Mouse (Mus musculus) MEL (cell line): ENCODE data around the gene Morn3. TPM values are rescaled to one million over a fixed set of nuclear protein-coding genes. Genes with fewer than 3 reads are reported as not detected.

ENCODE experiments used
- DNase-seq: peaks from one replicate; pipeline ENCODE4 v3.0.0; 2011; ENCODE audit warnings: low read depth, low spot score
- H3K27ac ChIP-seq: 2 replicates; pipeline ENCODE4 v1.5.1; 2012; ENCODE audit warnings: low read depth, mild to moderate bottlenecking, control low read depth, low read length, moderate library complexity; ENCODE audit not compliant: control insufficient read depth
- H3K27me3 ChIP-seq, 2 experiments: fragments of 150-350 bp in 1 of 2; sonication (generic) in 1 of 2; 2 replicates each; pipeline ENCODE4 v1.6.1; 2012; ENCODE audit warnings: low read length in 2 of 2, mild to moderate bottlenecking in 2 of 2, improper control_type of control experiment in 1 of 2, moderate library complexity in 1 of 2; ENCODE audit not compliant: insufficient read depth in 2 of 2, control insufficient read depth in 1 of 2
- H3K36me3 ChIP-seq, 2 experiments: 2 replicates each; pipeline ENCODE4 v1.6.1; 2012 to 2014; ENCODE audit warnings: low read length in 2 of 2, improper control_type of control experiment in 1 of 2, inconsistent platforms in 1 of 2, mild to moderate bottlenecking in 1 of 2; ENCODE audit not compliant: insufficient read depth in 2 of 2, control insufficient read depth in 1 of 2
- H3K4me1 ChIP-seq, 2 experiments: fragments of 150-350 bp in 1 of 2; sonication (generic) in 1 of 2; 2 replicates each; pipeline ENCODE4 v1.6.1; 2012; ENCODE audit warnings: low read length in 2 of 2, improper control_type of control experiment in 1 of 2, mild to moderate bottlenecking in 1 of 2; ENCODE audit not compliant: insufficient read depth in 2 of 2, control insufficient read depth in 1 of 2
- H3K4me3 ChIP-seq, 2 experiments: fragments of 150-350 bp in 1 of 2; sonication (generic) in 1 of 2; 2 replicates each; pipeline ENCODE4 v1.5.1; 2012; ENCODE audit warnings: low read depth in 2 of 2, low read length in 2 of 2, mild to moderate bottlenecking in 2 of 2, moderate library complexity in 2 of 2, control low read depth in 1 of 2, improper control_type of control experiment in 1 of 2; ENCODE audit not compliant: control insufficient read depth in 1 of 2, insufficient read depth in 1 of 2
- H3K79me2 ChIP-seq: 2 replicates; pipeline ENCODE4 v1.6.1; 2012; ENCODE audit warnings: mild to moderate bottlenecking, low read length, moderate library complexity; ENCODE audit not compliant: control insufficient read depth, poor library complexity, insufficient read depth
- H3K9ac ChIP-seq: 2 replicates; pipeline ENCODE4 v1.6.1; 2012; ENCODE audit warnings: low read depth, mild to moderate bottlenecking, control low read depth, low read length, moderate library complexity; ENCODE audit not compliant: control insufficient read depth, poor library complexity, severe bottlenecking
- H3K9me3 ChIP-seq: fragments of 150-350 bp; sonication (generic); replicated peaks from 2 replicates; pipeline ENCODE4 v1.6.1; 2012; ENCODE audit warnings: mild to moderate bottlenecking, low read length, improper control_type of control experiment, moderate library complexity; ENCODE audit not compliant: insufficient read depth
- CHD1 ChIP-seq: IDR thresholded peaks from 2 replicates; pipeline ENCODE4 v1.6.1; 2012; ENCODE audit warnings: low read depth, mild to moderate bottlenecking, inconsistent platforms, low read length, improper control_type of control experiment
- CHD2 ChIP-seq: IDR thresholded peaks from 2 replicates; pipeline ENCODE4 v1.6.1; 2011; ENCODE audit warnings: low read length, improper control_type of control experiment
- CTCF ChIP-seq, 3 experiments: IDR thresholded peaks in 2 of 3; conservative IDR thresholded peaks in 1 of 3; 2 replicates each; pipeline ENCODE4 v1.5.1; 2011 to 2012; ENCODE audit warnings: low read length in 3 of 3, low read depth in 2 of 3, mild to moderate bottlenecking in 2 of 3, improper control_type of control experiment in 1 of 3, inconsistent platforms in 1 of 3, mixed read lengths in 1 of 3, moderate library complexity in 1 of 3; ENCODE audit not compliant: control insufficient read depth in 1 of 3, insufficient read depth in 1 of 3, poor library complexity in 1 of 3, severe bottlenecking in 1 of 3
- E2F4 ChIP-seq: IDR thresholded peaks from 2 replicates; pipeline ENCODE4 v1.6.1; 2011; ENCODE audit warnings: low read depth, low read length, improper control_type of control experiment, borderline replicate concordance
- EP300 ChIP-seq, 2 experiments: IDR thresholded peaks; 2 replicates each; pipeline ENCODE4 v1.6.1; 2011; ENCODE audit warnings: improper control_type of control experiment in 2 of 2, low read length in 2 of 2, low read depth in 1 of 2, mild to moderate bottlenecking in 1 of 2
- ETS1 ChIP-seq: IDR thresholded peaks from 2 replicates; pipeline ENCODE4 v1.6.1; 2012; ENCODE audit warnings: low read depth, mild to moderate bottlenecking, inconsistent platforms, low read length, improper control_type of control experiment, moderate library complexity
- GABPA ChIP-seq: IDR thresholded peaks from 2 replicates; pipeline ENCODE4 v1.6.1; 2012; ENCODE audit warnings: low read depth, mild to moderate bottlenecking, inconsistent platforms, low read length, improper control_type of control experiment, moderate library complexity
- GATA1 ChIP-seq: IDR thresholded peaks from 2 replicates; pipeline ENCODE4 v1.6.1; 2011; ENCODE audit warnings: low read depth, low read length, improper control_type of control experiment
- HCFC1 ChIP-seq: IDR thresholded peaks from 2 replicates; pipeline ENCODE4 v1.6.1; 2012; ENCODE audit warnings: low read depth, mild to moderate bottlenecking, inconsistent platforms, low read length, improper control_type of control experiment, moderate library complexity
- JUND ChIP-seq: IDR thresholded peaks from 2 replicates; pipeline ENCODE4 v1.6.1; 2011; ENCODE audit warnings: low read depth, mild to moderate bottlenecking, improper control_type of control experiment, low read length
- KAT2A ChIP-seq: conservative IDR thresholded peaks from 2 replicates; pipeline ENCODE4 v1.6.1; 2012; ENCODE audit warnings: low read depth, low read length, improper control_type of control experiment, inconsistent platforms
- MAFK ChIP-seq: IDR thresholded peaks from 2 replicates; pipeline ENCODE4 v1.6.1; 2011; ENCODE audit warnings: low read depth, mild to moderate bottlenecking, low read length, improper control_type of control experiment, borderline replicate concordance
- MAX ChIP-seq: IDR thresholded peaks from 2 replicates; pipeline ENCODE4 v1.6.1; 2011; ENCODE audit warnings: low read length, improper control_type of control experiment
- MAZ ChIP-seq: IDR thresholded peaks from 2 replicates; pipeline ENCODE4 v1.6.1; 2012; ENCODE audit warnings: low read depth, mild to moderate bottlenecking, inconsistent platforms, low read length, improper control_type of control experiment
- MEF2A ChIP-seq: IDR thresholded peaks from 2 replicates; pipeline ENCODE4 v1.6.1; 2014; ENCODE audit warnings: low read depth, mild to moderate bottlenecking, inconsistent platforms, low read length, improper control_type of control experiment; ENCODE audit not compliant: poor library complexity, insufficient replicate concordance, severe bottlenecking; ENCODE audit errors: extremely low read depth
- MXI1 ChIP-seq: IDR thresholded peaks from 2 replicates; pipeline ENCODE4 v1.6.1; 2011; ENCODE audit warnings: mild to moderate bottlenecking, low read depth, low read length, improper control_type of control experiment
- MYB ChIP-seq: IDR thresholded peaks from 2 replicates; pipeline ENCODE4 v1.6.1; 2011; ENCODE audit warnings: mild to moderate bottlenecking, low read depth, low read length, improper control_type of control experiment
- MYC ChIP-seq: IDR thresholded peaks from 2 replicates; pipeline ENCODE4 v1.6.1; 2011; ENCODE audit warnings: low read depth, mild to moderate bottlenecking, low read length, improper control_type of control experiment, moderate library complexity
- NELFE ChIP-seq: IDR thresholded peaks from 2 replicates; pipeline ENCODE4 v1.6.1; 2011; ENCODE audit warnings: low read depth, low read length, improper control_type of control experiment
- NRF1 ChIP-seq: IDR thresholded peaks from 2 replicates; pipeline ENCODE4 v1.6.1; 2014; ENCODE audit warnings: low read depth, mild to moderate bottlenecking, inconsistent platforms, low read length, improper control_type of control experiment, moderate library complexity; ENCODE audit not compliant: poor library complexity, insufficient read depth, severe bottlenecking
- POLR2A ChIP-seq, 2 experiments: IDR thresholded peaks; 2 replicates each; pipeline ENCODE4 v1.6.1; 2011 to 2012; ENCODE audit warnings: low read length in 2 of 2, mild to moderate bottlenecking in 2 of 2, control low read depth in 1 of 2, improper control_type of control experiment in 1 of 2, low read depth in 1 of 2, moderate library complexity in 1 of 2; ENCODE audit not compliant: control insufficient read depth in 1 of 2, insufficient read depth in 1 of 2, poor library complexity in 1 of 2
- POLR2AphosphoS2 ChIP-seq: IDR thresholded peaks from 2 replicates; pipeline ENCODE4 v1.6.1; 2011; ENCODE audit warnings: low read length, improper control_type of control experiment
- POLR2AphosphoS5 ChIP-seq: IDR thresholded peaks from 2 replicates; pipeline ENCODE4 v1.6.1; 2012; ENCODE audit warnings: low read depth, borderline replicate concordance, mild to moderate bottlenecking, inconsistent platforms, low read length, moderate library complexity, mixed read lengths
- RAD21 ChIP-seq: IDR thresholded peaks from 2 replicates; pipeline ENCODE4 v1.6.1; 2011; ENCODE audit warnings: mild to moderate bottlenecking, low read depth, low read length, improper control_type of control experiment
- RCOR1 ChIP-seq: IDR thresholded peaks from 2 replicates; pipeline ENCODE4 v1.6.1; 2012; ENCODE audit warnings: low read depth, mild to moderate bottlenecking, inconsistent platforms, low read length, improper control_type of control experiment
- SIN3A ChIP-seq: IDR thresholded peaks from 2 replicates; pipeline ENCODE4 v1.6.1; 2012; ENCODE audit warnings: low read length, improper control_type of control experiment, inconsistent platforms
- SMC3 ChIP-seq: IDR thresholded peaks from 2 replicates; pipeline ENCODE4 v1.6.1; 2011; ENCODE audit warnings: low read depth, low read length, improper control_type of control experiment
- TAL1 ChIP-seq: IDR thresholded peaks from 2 replicates; pipeline ENCODE4 v1.6.1; 2012; ENCODE audit warnings: mild to moderate bottlenecking, inconsistent platforms, low read length, moderate library complexity, mixed read lengths
- TBP ChIP-seq: IDR thresholded peaks from 2 replicates; pipeline ENCODE4 v1.8.0; 2011; ENCODE audit warnings: low read depth, low read length, improper control_type of control experiment
- TCF12 ChIP-seq: IDR thresholded peaks from 2 replicates; pipeline ENCODE4 v1.6.1; 2014; ENCODE audit warnings: low read depth, mild to moderate bottlenecking, inconsistent platforms, low read length, improper control_type of control experiment, moderate library complexity
- UBTF ChIP-seq: IDR thresholded peaks from 2 replicates; pipeline ENCODE4 v1.6.1; 2012; ENCODE audit warnings: low read depth, mild to moderate bottlenecking, inconsistent platforms, low read length, improper control_type of control experiment, moderate library complexity, borderline replicate concordance; ENCODE audit not compliant: insufficient read depth
- USF1 ChIP-seq: IDR thresholded peaks from 2 replicates; pipeline ENCODE4 v1.6.1; 2014; ENCODE audit warnings: low read depth, mild to moderate bottlenecking, inconsistent platforms, low read length, improper control_type of control experiment, moderate library complexity
- USF2 ChIP-seq, 2 experiments: IDR thresholded peaks; 2 replicates each; pipeline ENCODE4 v1.6.1; 2011 to 2012; ENCODE audit warnings: improper control_type of control experiment in 2 of 2, low read length in 2 of 2, borderline replicate concordance in 1 of 2, inconsistent platforms in 1 of 2, low read depth in 1 of 2, mild to moderate bottlenecking in 1 of 2; ENCODE audit not compliant: insufficient read depth in 1 of 2
- ZC3H11A ChIP-seq: IDR thresholded peaks from 2 replicates; pipeline ENCODE4 v1.6.1; 2012; ENCODE audit warnings: low read depth, mild to moderate bottlenecking, inconsistent platforms, low read length, improper control_type of control experiment
- ZKSCAN1 ChIP-seq: IDR thresholded peaks from 2 replicates; pipeline ENCODE4 v1.6.1; 2012; ENCODE audit warnings: low read depth, mild to moderate bottlenecking, inconsistent platforms, low read length, improper control_type of control experiment, moderate library complexity
- ZMIZ1 ChIP-seq: IDR thresholded peaks from 2 replicates; pipeline ENCODE4 v1.6.1; 2012; ENCODE audit warnings: low read depth, mild to moderate bottlenecking, inconsistent platforms, low read length, improper control_type of control experiment, moderate library complexity
- ZNF384 ChIP-seq: IDR thresholded peaks from 2 replicates; pipeline ENCODE4 v1.6.1; 2012; ENCODE audit warnings: low read depth, mild to moderate bottlenecking, inconsistent platforms, low read length, improper control_type of control experiment
- polyA plus RNA-seq, 2 experiments: library from polyadenylated mRNA; stranded (reverse) in 1 of 2; unstranded in 1 of 2; fragments of >175 nt in 1 of 2; fragments of >200 nt in 1 of 2; gene quantifications; 2 replicates each; pipeline versions ENCODE4 v1.2.1 to v1.2.4; 2012; ENCODE audit warnings: low replicate concordance in 2 of 2, low read depth in 1 of 2; ENCODE audit not compliant: insufficient read length in 2 of 2, insufficient read depth in 1 of 2, missing spikeins in 1 of 2
- total RNA-seq: library from RNA; depleted of rRNA; stranded (reverse); fragments of 300-350 nt; gene quantifications from 2 replicates; pipeline ENCODE4 v1.2.3, GENCODE M21; 2012

The Morn3 gene
- total and polyA plus RNA-seq, 3 experiments, result not detected

DNA sequence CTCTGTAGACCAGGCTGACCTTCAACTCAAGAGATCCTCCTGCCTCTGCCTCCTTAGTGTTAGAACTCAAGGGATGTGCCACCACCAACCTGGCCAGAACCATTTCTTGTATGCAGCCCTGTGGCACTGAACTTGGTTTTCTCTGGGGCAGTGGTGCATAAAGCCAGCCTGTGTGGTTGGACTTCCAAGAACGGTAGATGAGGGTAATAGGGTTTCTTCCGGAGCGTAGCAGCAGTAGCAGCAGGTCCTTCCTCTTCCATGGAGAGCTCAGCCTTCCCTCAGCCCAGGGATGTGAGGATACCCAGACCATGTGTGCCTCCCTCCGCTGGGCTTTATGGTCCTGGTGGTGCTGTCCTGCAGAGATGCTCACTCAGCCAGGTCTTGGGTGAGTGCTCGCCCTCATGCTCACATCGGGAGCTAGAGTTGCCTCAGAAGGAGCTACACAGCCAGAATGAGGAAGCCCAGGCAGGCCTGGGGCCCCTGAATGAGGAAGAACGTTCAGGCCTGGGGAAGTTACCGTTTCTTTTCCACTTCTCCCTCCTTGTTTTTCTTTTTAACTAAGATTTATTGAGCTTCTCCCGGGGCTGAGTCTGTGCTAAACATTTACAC lies 21.7 kb downstream of the Morn3 start:
- Histone ChIP-seq H3K27me3 (no peaks in the 10 kb centered on the region), H3K4me1 (peaks cover 7 to 28% of the 10 kb centered on the region in 2 experiments), H3K79me2 (no peaks in the 10 kb centered on the region), H3K9me3 (no peaks in the 10 kb centered on the region), H3K27ac (peak overlapping the region; percentile 61), H3K4me3 (peak overlapping the region; percentile 2 to 28; a peak in 1 of 4 replicates), H3K9ac (peak overlapping the region; percentile 50), H3K36me3 (peaks cover 0 to 18% of the 10 kb centered on the region in 2 experiments; a peak in 2 of 4 replicates)
- peak; percentile 87 for DNase-seq
- TF ChIP-seq ZMIZ1 (no peak), RAD21 (no peak), UBTF (peak; percentile 91; the same call in 1 of the 2 replicates), NELFE (no peak), HCFC1 (no peak), GATA1 (no peak), SMC3 (no peak), RCOR1 (0 out of 2 replicates have a peak, but pooled peaks have one; percentile 25), ZKSCAN1 (no peak), ETS1 (no peak), POLR2AphosphoS5 (no peak), CHD2 (no peak), MAX (0 out of 2 replicates have a peak, but pooled peaks have one; percentile 5), MYB (no peak), MEF2A (no peak), NRF1 (no peak), POLR2A (IDR thresholded peaks at IDR 0.05; ENCODE audit: control insufficient read depth in 1 of 2, insufficient read depth in 1 of 2, low read depth in 1 of 2, low read length in 2 of 2, poor library complexity in 1 of 2) (peak in 1 of 2 experiments; percentile 28; a peak in 1 of 4 replicates), EP300 (IDR thresholded peaks at IDR 0.05; ENCODE audit: low read depth in 1 of 2, low read length in 2 of 2) (peak in 1 of 2 experiments; percentile 73), ZC3H11A (no peak), CHD1 (no peak), POLR2AphosphoS2 (no peak), GABPA (no peak), MAZ (no peak), ZNF384 (no peak), CTCF (IDR thresholded peaks at IDR 0.05 in 2 of 3, conservative IDR thresholded peaks at IDR 0.05 in 1 of 3; ENCODE audit: control insufficient read depth in 1 of 3, insufficient read depth in 1 of 3, low read depth in 2 of 3, low read length in 3 of 3, poor library complexity in 1 of 3, severe bottlenecking in 1 of 3) (no peak), TBP (peak; percentile 95), TCF12 (no peak), USF1 (no peak), USF2 (IDR thresholded peaks at IDR 0.05; ENCODE audit: borderline replicate concordance in 1 of 2, insufficient read depth in 1 of 2, low read depth in 1 of 2, low read length in 2 of 2) (no peak), TAL1 (no peak), MXI1 (no peak; the same call in 1 of the 2 replicates), E2F4 (no peak), SIN3A (peak; percentile 28; the same call in 1 of the 2 replicates), MYC (peak; percentile 31; the same call in 1 of the 2 replicates), MAFK (no peak), JUND (no peak), KAT2A (no peak)
